ENCODE assay signal across 9 mouse cellular contexts in genomic region chr1:170996753-170997152, GRCm38 (mm10). TPM values are rescaled to one million over a fixed set of nuclear protein-coding genes. Genes with fewer than 3 reads are reported as not detected.
A peak's percentile ranks its signal among the peaks of the same experiment; 100 is the strongest.
DNase-seq lines count a peak whose midpoint lies in the region; ATAC-seq and TF ChIP-seq lines count a peak whose summit lies in the region.
"Had no signal": no experiment of that assay in that cellular context is flagged by ENCODE, and none has a peak within 500 bp of the region (broad histone marks: within the 10 kb centered on the region; RNA-seq: fewer than 3 reads in every experiment).

No protein-coding gene starts in this region.

- DNase-seq in ovary, adult 18-20 months (ENCODE audit: low spot score): peak; percentile 37
- no peak for DNase-seq in ovary, postnatal 10 days (ENCODE audit: low spot score)
- peak; percentile 66 for DNase-seq in adrenal gland, postnatal 25 days
- DNase-seq in liver, embryonic 11.5 days (ENCODE audit: low spot score): no peak
- DNase-seq in retina, embryonic 14.5 days (ENCODE audit: low spot score): peak; percentile 83

- no peaks in the 10 kb centered on the region for H3K27me3 ChIP-seq in embryonic facial prominence, embryonic 12.5 days
- H3K27me3 ChIP-seq in intestine, postnatal 0 days (replicated peaks; ENCODE audit: control insufficient read depth, insufficient read depth, low read length): no peaks in the 10 kb centered on the region
- H3K27me3 ChIP-seq in liver, embryonic 11.5 days (replicated peaks; ENCODE audit: control insufficient read depth, insufficient read depth, low read length): no peaks in the 10 kb centered on the region; the same call in 1 of the 2 replicates

- ATAC-seq in embryonic facial prominence, embryonic 12.5 days (ENCODE audit: insufficient number of reproducible peaks, insufficient read depth, low FRiP score, low TSS enrichment): 0 out of 2 replicates have a peak, but pooled peaks have one; percentile 41
- ATAC-seq in intestine, postnatal 0 days: no peak
- ATAC-seq in liver, embryonic 11.5 days (replicated peaks; ENCODE audit: low FRiP score): 0 out of 2 replicates have a peak, but pooled peaks have one; percentile 49
- no peak for ATAC-seq in erythroid progenitor cell, adult 5-6 weeks (replicated peaks; ENCODE audit: low FRiP score, poor library complexity, severe bottlenecking)

- 41% methylated on average over 3 of the region's 3 CpGs for WGBS in embryonic facial prominence, embryonic 12.5 days
- WGBS in intestine, postnatal 0 days: 30% methylated on average over 3 of the region's 3 CpGs
- 30% methylated on average over 3 of the region's 3 CpGs for WGBS in liver, embryonic 11.5 days

- no peak overlapping the region for H3K4me3 ChIP-seq in embryonic facial prominence, embryonic 12.5 days
- H3K4me3 ChIP-seq in intestine, postnatal 0 days (ENCODE audit: low read depth, low read length): no peak overlapping the region
- no peak overlapping the region for H3K4me3 ChIP-seq in liver, embryonic 11.5 days (ENCODE audit: low read depth, low read length)
- H3K4me3 ChIP-seq: heart, embryonic 13.5 days had no signal

- TF ChIP-seq CTCF in intestine, postnatal 0 days (IDR thresholded peaks at IDR 0.05; ENCODE audit: low read depth): peak; percentile 86

- no peaks in the 10 kb centered on the region for H3K4me1 ChIP-seq in embryonic facial prominence, embryonic 12.5 days
- no peaks in the 10 kb centered on the region for H3K4me1 ChIP-seq in intestine, postnatal 0 days (replicated peaks; ENCODE audit: control insufficient read depth, insufficient read depth, low read length)
- 0 out of 2 replicates have a peak, but pooled peaks cover 2% of the 10 kb centered on the region for H3K4me1 ChIP-seq in liver, embryonic 11.5 days (replicated peaks; ENCODE audit: control insufficient read depth, insufficient read depth, low read length)
- H3K4me1 ChIP-seq: heart, embryonic 13.5 days had no signal

- H3K27ac ChIP-seq in embryonic facial prominence, embryonic 12.5 days: no peak overlapping the region
- no peak overlapping the region for H3K27ac ChIP-seq in intestine, postnatal 0 days (ENCODE audit: low read depth, low read length)
- no peak overlapping the region for H3K27ac ChIP-seq in liver, embryonic 11.5 days (ENCODE audit: low read depth, low read length)
- H3K27ac ChIP-seq: heart, embryonic 13.5 days had no signal

- H3K36me3 ChIP-seq in embryonic facial prominence, embryonic 12.5 days: no peaks in the 10 kb centered on the region
- H3K36me3 ChIP-seq in intestine, postnatal 0 days (ENCODE audit: control insufficient read depth, insufficient read depth): no peaks in the 10 kb centered on the region
- no peaks in the 10 kb centered on the region for H3K36me3 ChIP-seq in liver, embryonic 11.5 days (ENCODE audit: control insufficient read depth, insufficient read depth, low read length)
- H3K36me3 ChIP-seq: heart, embryonic 13.5 days had no signal

- no peaks in the 10 kb centered on the region for H3K9me3 ChIP-seq in embryonic facial prominence, embryonic 12.5 days
- H3K9me3 ChIP-seq in intestine, postnatal 0 days (ENCODE audit: control insufficient read depth): no peaks in the 10 kb centered on the region
- no peaks in the 10 kb centered on the region for H3K9me3 ChIP-seq in liver, embryonic 11.5 days (ENCODE audit: control insufficient read depth, low read length)
- H3K9me3 ChIP-seq: heart, embryonic 13.5 days had no signal

- no peak overlapping the region for H3K4me2 ChIP-seq in embryonic facial prominence, embryonic 12.5 days (replicated peaks)
- no peak overlapping the region for H3K4me2 ChIP-seq in intestine, postnatal 0 days (replicated peaks; ENCODE audit: low read depth)
- no peak overlapping the region for H3K4me2 ChIP-seq in liver, embryonic 11.5 days
- H3K4me2 ChIP-seq: heart, embryonic 13.5 days had no signal

- H3K9ac ChIP-seq in embryonic facial prominence, embryonic 12.5 days: no peak overlapping the region
- no peak overlapping the region for H3K9ac ChIP-seq in intestine, postnatal 0 days (ENCODE audit: low read depth, low read length)
- no peak overlapping the region for H3K9ac ChIP-seq in liver, embryonic 11.5 days (ENCODE audit: low read depth, low read length)
- H3K9ac ChIP-seq: heart, embryonic 13.5 days had no signal

RNA-seq across cellular contexts. Expression of gene Fcgr2b, which starts 20.4 kb away (rescaled TPM):
- 1.5 and 2.6 TPM in 2 replicates for total RNA-seq in adrenal gland, postnatal 25 days (2021)
- 0.32 and 0.38 TPM in 2 replicates for polyA plus RNA-seq in embryonic facial prominence, embryonic 12.5 days (2016; fragmentation: Nextera tagmentation; extraction: Ambion mirVana)
- 1.8 and 3.1 TPM in 2 replicates for polyA plus RNA-seq in intestine, postnatal 0 days (2015; fragmentation: Nextera tagmentation; extraction: Ambion mirVana)
- polyA plus RNA-seq in liver, embryonic 11.5 days (2014; fragmentation: Nextera tagmentation; extraction: Ambion mirVana): 1.8 and 2.0 TPM in 2 replicates
- total RNA-seq in erythroid progenitor cell, adult 5-6 weeks (2015; ENCODE audit: low replicate concordance): 29.2 and 34.8 TPM in 2 replicates
- total RNA-seq in erythroid progenitor cell, adult 5-6 weeks (2017; ENCODE audit: low replicate concordance): 5.0 and 32.1 TPM in 2 replicates

RNA-seq across cellular contexts. Expression of gene Fcgr4, which starts 22.0 kb away (rescaled TPM):
- 0.76 and 1.6 TPM in 2 replicates for total RNA-seq in adrenal gland, postnatal 25 days (2021)
- 0.13 TPM in 1 of 2 replicates, not detected in the other for polyA plus RNA-seq in embryonic facial prominence, embryonic 12.5 days (2016; fragmentation: Nextera tagmentation; extraction: Ambion mirVana)
- polyA plus RNA-seq in intestine, postnatal 0 days (2015; fragmentation: Nextera tagmentation; extraction: Ambion mirVana): 2.7 and 3.7 TPM in 2 replicates
- 1.5 and 2.4 TPM in 2 replicates for polyA plus RNA-seq in liver, embryonic 11.5 days (2014; fragmentation: Nextera tagmentation; extraction: Ambion mirVana)
- 12.2 and 20.2 TPM in 2 replicates for total RNA-seq in erythroid progenitor cell, adult 5-6 weeks (2015; ENCODE audit: low replicate concordance)
- 7.3 and 7.6 TPM in 2 replicates for total RNA-seq in erythroid progenitor cell, adult 5-6 weeks (2017; ENCODE audit: low replicate concordance)

Comparison
In these comparisons a context has a peak if more than half of its experiments do, and no peak if none do; other contexts are left out.
1. DNase-seq: peak in ovary, adult 18-20 months (single experiment), adrenal gland, postnatal 25 days (single experiment) and retina, embryonic 14.5 days (single experiment); none in ovary, postnatal 10 days (single experiment) and liver, embryonic 11.5 days (single experiment).
2. ATAC-seq: peak in embryonic facial prominence, embryonic 12.5 days (single experiment) and liver, embryonic 11.5 days (single experiment); none in intestine, postnatal 0 days (single experiment) and erythroid progenitor cell, adult 5-6 weeks (single experiment).